1 mouse cellular context compared by ENCODE assay signal in the genomic region with DNA sequence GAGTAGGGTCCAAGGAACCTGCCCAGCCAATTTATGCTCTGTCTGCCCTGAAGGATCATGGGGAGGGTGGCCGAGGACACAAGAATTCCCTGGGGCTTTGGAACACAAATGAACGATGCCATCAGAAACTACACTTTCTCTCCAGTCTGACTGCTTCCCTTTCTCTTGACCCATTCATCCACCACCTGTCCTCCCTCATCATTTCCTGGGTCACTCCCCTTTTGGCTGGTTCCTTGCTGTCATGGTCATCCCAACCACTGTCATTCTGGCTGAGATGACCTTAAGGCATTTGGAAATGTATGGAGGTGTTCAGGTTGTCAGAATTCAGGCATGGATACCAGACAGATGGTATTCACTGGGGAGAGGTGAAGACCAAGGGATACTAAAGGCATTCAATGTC.
TF ChIP-seq lines count a peak whose summit lies in the region.

No protein-coding gene starts in this region.

TF ChIP-seq in myocyte, 11 proteins besides CTCF, POLR2A, EP300 and RAD21 (continued from another document):
- TF ChIP-seq TCF3 (IDR thresholded peaks at IDR 0.05; ENCODE audit: insufficient read length, low read depth) (no peak), MYOD1 (IDR thresholded peaks at IDR 0.05; ENCODE audit: control insufficient read depth in 1 of 3, insufficient read length in 2 of 3, low read depth in 2 of 3) (peak in 2 of 3 experiments; percentile 65 to 74)
